Mouse (Mus musculus) liver, postnatal 0 days (tissue): Measurements from ENCODE around the gene I0C0044D17Rik. TPM values are rescaled to one million over a fixed set of nuclear protein-coding genes. Genes with fewer than 3 reads are reported as not detected.

ENCODE experiments used
- ATAC-seq: fragments of 200-750 bp; cut with Nextera tagmentation; 2 replicates; pipeline ENCODE4 v1.8.0; 2017; ENCODE audit warnings: mild to moderate bottlenecking, moderate library complexity
- DNase-seq: peaks from one replicate; pipeline ENCODE4 v3.0.0-alpha.2; 2016
- H3K27ac ChIP-seq: fragments of 300-500 bp; sonication (generic); 2 replicates; pipeline ENCODE4 v1.5.1; 2014; ENCODE audit warnings: antibody characterized with exemption, moderate library complexity, mild to moderate bottlenecking, low read depth
- H3K27me3 ChIP-seq: fragments of 300-500 bp; sonication (generic); 2 replicates; pipeline ENCODE4 v1.6.1; 2014; ENCODE audit warnings: low read length, control low read depth, mixed read lengths; ENCODE audit not compliant: insufficient read depth
- H3K36me3 ChIP-seq: fragments of 300-500 bp; sonication (generic); replicated peaks from 2 replicates; pipeline ENCODE4 v1.6.1; 2014; ENCODE audit warnings: mild to moderate bottlenecking, control low read depth, low read length, moderate library complexity, mixed read lengths; ENCODE audit not compliant: insufficient read depth
- H3K4me1 ChIP-seq: fragments of 300-500 bp; sonication (generic); 2 replicates; pipeline ENCODE4 v1.6.1; 2014; ENCODE audit warnings: antibody characterized with exemption, mild to moderate bottlenecking, control low read depth; ENCODE audit not compliant: insufficient read depth
- H3K4me2 ChIP-seq: fragments of 300-500 bp; sonication (generic); 2 replicates; pipeline ENCODE4 v1.6.1; 2014; ENCODE audit warnings: low read depth, mild to moderate bottlenecking, low read length, moderate library complexity, mixed read lengths
- H3K4me3 ChIP-seq: fragments of 300-500 bp; sonication (generic); 2 replicates; pipeline ENCODE4 v1.5.1; 2014; ENCODE audit warnings: low read depth, low read length
- H3K9ac ChIP-seq: fragments of 300-500 bp; sonication (generic); replicated peaks from 2 replicates; pipeline ENCODE4 v1.6.1; 2014; ENCODE audit warnings: mild to moderate bottlenecking, moderate library complexity
- H3K9me3 ChIP-seq: fragments of 300-500 bp; sonication (generic); 2 replicates; pipeline ENCODE4 v1.6.1; 2016; ENCODE audit warnings: mild to moderate bottlenecking, control low read depth, low read length, mixed read lengths
- CTCF ChIP-seq: sonication (generic); IDR thresholded peaks from 2 replicates; pipeline ENCODE4 v1.5.1; 2016; ENCODE audit warnings: antibody characterized with exemption, low read depth
- EP300 ChIP-seq: IDR thresholded peaks from 2 replicates; pipeline ENCODE4 v1.6.1; 2016; ENCODE audit warnings: antibody characterized with exemption, low read depth, mild to moderate bottlenecking
- WGBS: fragments of 180-500 bp; shearing (Covaris S2); extraction: QIAGEN DNeasy Blood & Tissue Kit; methylation state at CpG from one replicate; pipeline ENCODE4 v1.1.7; 2014; ENCODE audit not compliant: insufficient replicate concordance; 5-methylcytosine and 5-hydroxymethylcytosine counted together
- polyA plus RNA-seq: library from polyadenylated mRNA; unstranded; fragments of >200 nt; fragmentation: Nextera tagmentation; extraction: Ambion mirVana; gene quantifications from 2 replicates; pipeline ENCODE4 v1.2.1, GENCODE M21; 2015

The I0C0044D17Rik gene
- polyA plus RNA-seq, 1 experiment from 2014 or later: not detected

- DNase-seq: no peak
- no peak for ATAC-seq
- Histone ChIP-seq H3K4me1 (no peaks in the 10 kb centered on the region), H3K4me3 (no peak overlapping the region), H3K27ac (no peak overlapping the region), H3K4me2 (no peak overlapping the region), H3K36me3 (no peaks in the 10 kb centered on the region), H3K9ac (no peak overlapping the region), H3K9me3 (no peaks in the 10 kb centered on the region), H3K27me3 (no peaks in the 10 kb centered on the region)
- WGBS: 28% methylated on average over 5 of the region's 5 CpGs
- TF ChIP-seq EP300 (no peak), CTCF (no peak)
Measured at GRCm38 (mm10) chr4:98836519-98836918, 12.9 kb upstream of the I0C0044D17Rik start.

- H3K4me2 ChIP-seq: no peak overlapping the region
- TF ChIP-seq EP300 (no peak), CTCF (no peak)
- DNase-seq (no peak), ATAC-seq (no peak)
- WGBS: 75% methylated on average over 4 of the region's 4 CpGs
- no peak overlapping the region for H3K27ac ChIP-seq
- H3K9ac ChIP-seq: no peak overlapping the region
- H3K36me3 ChIP-seq: no peaks in the 10 kb centered on the region
- H3K9me3 ChIP-seq: no peaks in the 10 kb centered on the region
- no peak overlapping the region for H3K4me3 ChIP-seq
- H3K4me1 ChIP-seq: no peaks in the 10 kb centered on the region
- no peaks in the 10 kb centered on the region for H3K27me3 ChIP-seq
Measured at GRCm38 (mm10) chr4:98834782-98835181, 11.1 kb upstream of the I0C0044D17Rik start.

- DNase-seq (no peak), ATAC-seq (no peak)
- no peak overlapping the region for H3K4me2 ChIP-seq
- H3K27me3 ChIP-seq: no peaks in the 10 kb centered on the region
- no peak overlapping the region for H3K4me3 ChIP-seq
- H3K27ac ChIP-seq: no peak overlapping the region
- no peak for TF ChIP-seq EP300
- TF ChIP-seq CTCF: no peak
- WGBS: 36% methylated on average over 1 of the region's 1 CpGs
- no peaks in the 10 kb centered on the region for H3K36me3 ChIP-seq
- H3K4me1 ChIP-seq: no peaks in the 10 kb centered on the region
- no peak overlapping the region for H3K9ac ChIP-seq
- no peaks in the 10 kb centered on the region for H3K9me3 ChIP-seq
Measured at GRCm38 (mm10) chr4:98831726-98832125, 8.1 kb upstream of the I0C0044D17Rik start.

- H3K9ac ChIP-seq: no peak overlapping the region
- H3K36me3 ChIP-seq: no peaks in the 10 kb centered on the region
- H3K4me2 ChIP-seq: no peak overlapping the region
- no peaks in the 10 kb centered on the region for H3K9me3 ChIP-seq
- ATAC-seq (no peak), DNase-seq (no peak)
- TF ChIP-seq CTCF (no peak), EP300 (no peak)
- 44% methylated on average over 3 of the region's 3 CpGs for WGBS
- H3K4me3 ChIP-seq: no peak overlapping the region
- H3K27me3 ChIP-seq: no peaks in the 10 kb centered on the region
- no peaks in the 10 kb centered on the region for H3K4me1 ChIP-seq
- no peak overlapping the region for H3K27ac ChIP-seq
Measured at GRCm38 (mm10) chr4:98826701-98827100, 3.1 kb upstream of the I0C0044D17Rik start.

DNA sequence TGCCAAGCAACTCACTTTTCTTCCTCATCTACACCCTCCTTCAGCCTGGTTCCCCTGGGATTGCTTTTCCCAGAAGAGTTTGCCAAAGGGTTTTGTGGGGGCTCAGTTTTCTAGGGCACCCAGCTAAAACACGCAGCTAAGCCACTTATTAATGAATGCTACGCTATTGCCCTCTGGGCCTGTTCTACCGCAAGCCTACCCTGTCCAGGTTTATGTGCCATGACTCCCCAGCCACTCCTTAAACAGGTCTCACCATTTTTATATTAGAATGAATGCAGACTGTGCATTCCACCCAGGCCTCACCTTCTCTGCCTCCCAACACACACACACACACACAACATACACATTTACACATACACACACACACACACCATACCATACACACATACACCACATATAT lies 593 bp downstream of the I0C0044D17Rik start:
- H3K9ac ChIP-seq: no peak overlapping the region
- no peaks in the 10 kb centered on the region for H3K9me3 ChIP-seq
- no peak overlapping the region for H3K27ac ChIP-seq
- H3K4me3 ChIP-seq: no peak overlapping the region
- TF ChIP-seq EP300 (no peak), CTCF (no peak)
- no peaks in the 10 kb centered on the region for H3K36me3 ChIP-seq
- H3K27me3 ChIP-seq: peaks cover 11% of the 10 kb centered on the region
- H3K4me1 ChIP-seq: no peaks in the 10 kb centered on the region; the same call in 1 of the 2 replicates
- no peak for ATAC-seq
- no peak overlapping the region for H3K4me2 ChIP-seq
- 80% methylated on average over 3 of the region's 3 CpGs for WGBS
- no peak for DNase-seq

DNA sequence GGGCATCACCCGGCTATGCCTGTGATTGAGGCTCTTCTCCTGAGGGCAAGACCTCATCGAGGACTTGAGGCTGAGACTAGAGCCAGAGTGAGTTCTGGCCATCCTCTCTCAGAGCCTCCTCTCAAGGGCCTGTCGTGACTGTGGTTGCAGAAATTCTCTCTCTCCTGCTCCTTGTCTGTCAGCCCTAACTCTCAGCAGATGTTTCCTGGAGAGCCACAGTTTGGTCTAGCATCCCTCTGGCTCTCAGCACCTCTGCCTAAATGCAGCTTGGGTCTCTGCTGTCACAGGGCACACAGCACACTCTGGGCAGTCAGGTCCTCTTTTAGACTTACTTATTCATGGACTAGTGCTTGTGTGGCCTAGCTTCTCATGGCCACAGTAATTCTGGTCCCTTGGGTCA lies 1.2 kb downstream of the I0C0044D17Rik start:
- ATAC-seq (no peak), DNase-seq (no peak)
- Histone ChIP-seq H3K4me1 (no peaks in the 10 kb centered on the region; the same call in 1 of the 2 replicates), H3K4me2 (no peak overlapping the region), H3K4me3 (no peak overlapping the region), H3K9me3 (no peaks in the 10 kb centered on the region), H3K9ac (no peak overlapping the region), H3K27ac (no peak overlapping the region), H3K36me3 (no peaks in the 10 kb centered on the region), H3K27me3 (peaks cover 16% of the 10 kb centered on the region)
- WGBS: 49% methylated on average over 3 of the region's 3 CpGs
- no peak for TF ChIP-seq EP300
- no peak for TF ChIP-seq CTCF
